Mouse (Mus musculus): ENCODE measurements around the gene Timp2. TPM values are rescaled to one million over a fixed set of nuclear protein-coding genes. Genes with fewer than 3 reads are reported as not detected.

Gene Timp2
- polyA plus RNA-seq, 1 experiment from 2014 or later, result 48.0 TPM

- no peak for ATAC-seq (ENCODE audit: low FRiP score)
- Histone ChIP-seq H3K9ac (no peak overlapping the region), H3K9me3 (no peaks in the 10 kb centered on the region), H3K36me3 (replicated peaks) (no peaks in the 10 kb centered on the region), H3K4me3 (replicated peaks) (no peak overlapping the region), H3K27me3 (no peaks in the 10 kb centered on the region), H3K27ac (no peak overlapping the region), H3K4me1 (peaks cover 29% of the 10 kb centered on the region), H3K4me2 (no peak overlapping the region)
- WGBS, result 89% methylated on average over 12 of the region's 12 CpGs
Measured at GRCm38 (mm10) chr11:118347911-118348310, 7.6 kb downstream of the Timp2 start.

GRCm38 (mm10) chr11:118347391-118347790 is 8.1 kb downstream of the Timp2 start:
- H3K4me3 ChIP-seq (replicated peaks), result no peak overlapping the region
- H3K27me3 ChIP-seq, result no peaks in the 10 kb centered on the region

GRCm38 (mm10) chr11:118346395-118347096 is 9.0 kb downstream of the Timp2 start:
- no peak for ATAC-seq (ENCODE audit: low FRiP score)
- WGBS, result 88% methylated on average over 8 of the region's 8 CpGs

More at GRCm38 (mm10) chr11:118347391-118347790, 8.1 kb downstream of the Timp2 start:
- H3K9ac ChIP-seq, result no peak overlapping the region
- no peak overlapping the region for H3K27ac ChIP-seq
- H3K4me2 ChIP-seq, result no peak overlapping the region
- H3K4me1 ChIP-seq, result peaks cover 34% of the 10 kb centered on the region
- no peaks in the 10 kb centered on the region for H3K36me3 ChIP-seq (replicated peaks)
- H3K9me3 ChIP-seq, result no peaks in the 10 kb centered on the region
- ATAC-seq (ENCODE audit: low FRiP score), result no peak
- WGBS, result 95% methylated on average over 2 of the region's 2 CpGs

GRCm38 (mm10) chr11:118345693-118346092 is 9.8 kb downstream of the Timp2 start:
- Histone ChIP-seq H3K4me3 (replicated peaks) (no peak overlapping the region), H3K9ac (no peak overlapping the region), H3K36me3 (replicated peaks) (no peaks in the 10 kb centered on the region), H3K9me3 (no peaks in the 10 kb centered on the region), H3K4me1 (peaks cover 43% of the 10 kb centered on the region), H3K27me3 (no peaks in the 10 kb centered on the region), H3K4me2 (no peak overlapping the region), H3K27ac (peak overlapping the region; percentile 32; the same call in 1 of the 2 replicates)
- WGBS, result 74% methylated on average over 4 of the region's 4 CpGs
- ATAC-seq (ENCODE audit: low FRiP score), result no peak

More at GRCm38 (mm10) chr11:118346395-118347096, 9.0 kb downstream of the Timp2 start:
- H3K36me3 ChIP-seq (replicated peaks), result no peaks in the 10 kb centered on the region
- no peaks in the 10 kb centered on the region for H3K27me3 ChIP-seq
- no peak overlapping the region for H3K27ac ChIP-seq
- H3K4me3 ChIP-seq (replicated peaks), result no peak overlapping the region
- H3K4me1 ChIP-seq, result peaks cover 43% of the 10 kb centered on the region
- H3K9ac ChIP-seq, result no peak overlapping the region
- H3K4me2 ChIP-seq, result no peak overlapping the region
- H3K9me3 ChIP-seq, result no peaks in the 10 kb centered on the region

GRCm38 (mm10) chr11:118343629-118344028 is 11.9 kb downstream of the Timp2 start:
- no peak overlapping the region for H3K4me2 ChIP-seq
- H3K4me1 ChIP-seq, result peaks cover 38% of the 10 kb centered on the region
- no peak overlapping the region for H3K4me3 ChIP-seq (replicated peaks)
- H3K9ac ChIP-seq, result no peak overlapping the region
- H3K36me3 ChIP-seq (replicated peaks), result no peaks in the 10 kb centered on the region
- no peak for ATAC-seq (ENCODE audit: low FRiP score)
- WGBS, result 72% methylated on average over 2 of the region's 2 CpGs
- no peaks in the 10 kb centered on the region for H3K9me3 ChIP-seq
- 0 out of 2 replicates have a peak overlapping the region, but pooled peaks have one; percentile 4 for H3K27ac ChIP-seq
- no peaks in the 10 kb centered on the region for H3K27me3 ChIP-seq

GRCm38 (mm10) chr11:118342400-118342981 is 13.0 kb downstream of the Timp2 start, which contains the start of gene Cep295nl:
Gene Cep295nl, minus strand, starts transcription at chr11:118342500.
- H3K9ac ChIP-seq, result no peak within 1 kb of the TSS
- H3K9me3 ChIP-seq, result no peaks in the 10 kb centered on the region
- 0 out of 2 replicates have a peak within 1 kb of the TSS, but pooled peaks have one; percentile 9 for H3K4me2 ChIP-seq
- peak within 1 kb of the TSS; percentile 59 for H3K27ac ChIP-seq
- 37% methylated on average over 7 of the region's 7 CpGs for WGBS
- peak; percentile 61 for ATAC-seq (ENCODE audit: low FRiP score)
- no peaks in the 10 kb centered on the region for H3K36me3 ChIP-seq (replicated peaks)
- H3K27me3 ChIP-seq, result no peaks in the 10 kb centered on the region
- no peak within 1 kb of the TSS for H3K4me3 ChIP-seq (replicated peaks)
- H3K4me1 ChIP-seq, result peaks cover 36% of the 10 kb centered on the region

GRCm38 (mm10) chr11:118337491-118338168 is 17.9 kb downstream of the Timp2 start:
- Histone ChIP-seq H3K9me3 (no peaks in the 10 kb centered on the region), H3K27ac (no peak overlapping the region), H3K4me2 (no peak overlapping the region), H3K4me1 (peaks cover 11% of the 10 kb centered on the region), H3K9ac (no peak overlapping the region), H3K27me3 (no peaks in the 10 kb centered on the region), H3K4me3 (replicated peaks) (no peak overlapping the region), H3K36me3 (replicated peaks) (peaks cover 12% of the 10 kb centered on the region; the same call in 1 of the 2 replicates)
- WGBS, result 87% methylated on average over 8 of the region's 8 CpGs
- ATAC-seq (ENCODE audit: low FRiP score), result no peak

GRCm38 (mm10) chr11:118333431-118333830 is 22.1 kb downstream of the Timp2 start:
- Histone ChIP-seq H3K4me3 (replicated peaks) (no peak overlapping the region), H3K27me3 (no peaks in the 10 kb centered on the region), H3K27ac (no peak overlapping the region), H3K4me1 (no peaks in the 10 kb centered on the region), H3K9me3 (no peaks in the 10 kb centered on the region), H3K4me2 (no peak overlapping the region), H3K9ac (no peak overlapping the region), H3K36me3 (replicated peaks) (peaks cover 30% of the 10 kb centered on the region)
- ATAC-seq (ENCODE audit: low FRiP score), result no peak
- 95% methylated on average over 17 of the region's 17 CpGs for WGBS

GRCm38 (mm10) chr11:118332376-118332775 is 23.2 kb downstream of the Timp2 start:
- H3K4me3 ChIP-seq (replicated peaks), result no peak overlapping the region
- H3K27ac ChIP-seq, result no peak overlapping the region
- H3K4me1 ChIP-seq, result peaks cover 5% of the 10 kb centered on the region; the same call in 1 of the 2 replicates
- H3K9me3 ChIP-seq, result no peaks in the 10 kb centered on the region
- peaks cover 31% of the 10 kb centered on the region for H3K36me3 ChIP-seq (replicated peaks)
- ATAC-seq (ENCODE audit: low FRiP score), result no peak
- H3K9ac ChIP-seq, result no peak overlapping the region
- WGBS, result 87% methylated on average over 11 of the region's 11 CpGs
- no peak overlapping the region for H3K4me2 ChIP-seq
- no peaks in the 10 kb centered on the region for H3K27me3 ChIP-seq

- peaks cover 31% of the 10 kb centered on the region for H3K36me3 ChIP-seq (replicated peaks)
- no peak for ATAC-seq (ENCODE audit: low FRiP score)
- peaks cover 8% of the 10 kb centered on the region; the same call in 1 of the 2 replicates for H3K4me1 ChIP-seq
- no peak overlapping the region for H3K9ac ChIP-seq
- no peaks in the 10 kb centered on the region for H3K9me3 ChIP-seq
- H3K4me3 ChIP-seq (replicated peaks), result no peak overlapping the region
- H3K27ac ChIP-seq, result no peak overlapping the region
- no peaks in the 10 kb centered on the region for H3K27me3 ChIP-seq
- no peak overlapping the region for H3K4me2 ChIP-seq
- WGBS, result 97% methylated on average over 16 of the region's 16 CpGs
Measured at GRCm38 (mm10) chr11:118330777-118331176, 24.8 kb downstream of the Timp2 start.

- peaks cover 31% of the 10 kb centered on the region for H3K36me3 ChIP-seq (replicated peaks)
- no peak overlapping the region for H3K4me3 ChIP-seq (replicated peaks)
- H3K9me3 ChIP-seq, result no peaks in the 10 kb centered on the region
- no peak for ATAC-seq (ENCODE audit: low FRiP score)
- 94% methylated on average over 14 of the region's 14 CpGs for WGBS
- H3K27me3 ChIP-seq, result no peaks in the 10 kb centered on the region
- no peak overlapping the region for H3K9ac ChIP-seq
- H3K4me1 ChIP-seq, result peaks cover 8% of the 10 kb centered on the region; the same call in 1 of the 2 replicates
- no peak overlapping the region for H3K4me2 ChIP-seq
- no peak overlapping the region for H3K27ac ChIP-seq
Measured at GRCm38 (mm10) chr11:118330361-118330760, 25.2 kb downstream of the Timp2 start.

GRCm38 (mm10) chr11:118328947-118329346 is 26.6 kb downstream of the Timp2 start:
- Histone ChIP-seq H3K36me3 (replicated peaks) (peaks cover 31% of the 10 kb centered on the region), H3K4me1 (peaks cover 8% of the 10 kb centered on the region; the same call in 1 of the 2 replicates)
- WGBS, result 94% methylated on average over 5 of the region's 5 CpGs

More at GRCm38 (mm10) chr11:118328947-118329346, 26.6 kb downstream of the Timp2 start:
- H3K4me2 ChIP-seq, result no peak overlapping the region
- H3K27ac ChIP-seq, result no peak overlapping the region
- H3K27me3 ChIP-seq, result no peaks in the 10 kb centered on the region
- H3K9ac ChIP-seq, result no peak overlapping the region
- no peak overlapping the region for H3K4me3 ChIP-seq (replicated peaks)
- H3K9me3 ChIP-seq, result no peaks in the 10 kb centered on the region
- no peak for ATAC-seq (ENCODE audit: low FRiP score)

Measured in forebrain, embryonic 12.5 days (tissue).